Mouse (Mus musculus): ENCODE results near the gene Chrm5.

- TF ChIP-seq POLR2A (IDR thresholded peaks at IDR 0.05; ENCODE audit: borderline replicate concordance, extremely low read depth, insufficient read depth, insufficient read length, poor library complexity, severe bottlenecking), result no peak
- no peak for TF ChIP-seq CTCF (IDR thresholded peaks at IDR 0.05; ENCODE audit: borderline replicate concordance, extremely low read depth, insufficient read depth, insufficient read length)
Measured at GRCm38 (mm10) chr2:112516728-112517127, 36.2 kb upstream of the Chrm5 start.
